Mouse (Mus musculus): ENCODE data around the gene Lrmda.

Gene Lrmda

DNA sequence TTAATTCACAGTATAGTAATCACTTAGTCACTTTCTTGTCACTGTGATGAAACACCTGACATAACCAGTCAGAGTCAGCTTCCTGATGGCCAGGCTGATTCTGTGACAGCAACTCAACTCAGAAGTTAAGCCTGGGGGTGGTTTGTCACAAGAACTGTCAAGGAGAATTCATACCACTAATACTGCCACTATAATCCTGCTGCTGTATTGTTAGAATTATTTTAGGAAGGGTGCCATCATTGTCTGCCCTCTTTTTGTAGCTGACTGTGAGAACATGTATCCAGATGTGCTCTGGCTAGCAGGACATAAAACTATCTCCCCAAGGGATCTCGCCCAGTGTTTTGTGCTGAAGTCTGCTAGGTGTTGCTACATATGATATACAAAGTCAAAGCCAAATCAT lies 882.6 kb downstream of the Lrmda start:
- no peak for DNase-seq (ENCODE audit: low spot score)

DNA sequence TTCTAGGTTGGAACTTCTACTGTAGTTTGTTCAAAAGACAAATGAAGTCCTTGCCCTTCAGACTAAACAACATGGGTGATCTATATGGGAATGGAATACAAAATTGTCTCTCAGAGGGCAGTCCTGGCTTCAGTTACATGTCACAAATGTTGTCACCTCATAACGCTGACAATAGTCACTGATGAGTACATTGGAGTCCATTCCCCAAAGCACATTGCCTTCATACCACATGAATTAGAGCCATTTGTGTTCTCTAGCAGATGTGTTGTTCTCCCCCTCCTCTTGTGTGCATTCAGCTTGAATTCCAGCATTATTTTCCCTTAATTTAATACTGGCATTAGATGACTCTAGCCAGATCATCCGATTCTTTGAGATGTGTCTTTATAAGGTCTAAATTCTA lies 883.4 kb downstream of the Lrmda start:
- DNase-seq (ENCODE audit: low spot score): no peak

- DNase-seq (ENCODE audit: low spot score): no peak
Observed at GRCm38 (mm10) chr14:22905741-22906667, 886.5 kb downstream of the Lrmda start.

- DNase-seq (ENCODE audit: low spot score): no peak
Observed at GRCm38 (mm10) chr14:22906716-22907115, 887.2 kb downstream of the Lrmda start.

- DNase-seq (ENCODE audit: low spot score): no peak
Observed at GRCm38 (mm10) chr14:22907221-22907620, 887.7 kb downstream of the Lrmda start.

GRCm38 (mm10) chr14:22908006-22908405 lies 888.5 kb downstream of the Lrmda start:
- no peak for DNase-seq (ENCODE audit: low spot score)

GRCm38 (mm10) chr14:22915463-22915862 lies 896.0 kb downstream of the Lrmda start:
- DNase-seq (ENCODE audit: low spot score): no peak

DNA sequence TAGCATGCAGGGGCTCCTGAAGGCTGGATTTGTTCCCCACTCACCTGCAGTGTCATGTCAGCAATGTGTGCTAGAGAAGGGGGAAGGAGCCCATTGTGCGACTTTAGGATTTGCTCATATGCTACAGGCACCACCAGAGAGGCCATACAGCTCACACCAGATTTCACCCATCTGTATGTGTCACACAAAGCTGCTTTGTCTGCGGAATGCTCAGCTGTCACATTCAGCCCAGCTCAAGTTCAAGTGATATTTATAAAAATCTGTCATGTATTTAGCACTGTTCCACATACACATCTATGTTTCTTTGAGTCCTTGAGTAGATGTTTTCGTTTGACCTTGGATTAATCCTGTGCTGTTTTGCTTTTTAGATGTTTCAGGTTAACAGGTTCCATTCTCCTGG lies 899.0 kb downstream of the Lrmda start:
- no peak for DNase-seq (ENCODE audit: low spot score)

DNA sequence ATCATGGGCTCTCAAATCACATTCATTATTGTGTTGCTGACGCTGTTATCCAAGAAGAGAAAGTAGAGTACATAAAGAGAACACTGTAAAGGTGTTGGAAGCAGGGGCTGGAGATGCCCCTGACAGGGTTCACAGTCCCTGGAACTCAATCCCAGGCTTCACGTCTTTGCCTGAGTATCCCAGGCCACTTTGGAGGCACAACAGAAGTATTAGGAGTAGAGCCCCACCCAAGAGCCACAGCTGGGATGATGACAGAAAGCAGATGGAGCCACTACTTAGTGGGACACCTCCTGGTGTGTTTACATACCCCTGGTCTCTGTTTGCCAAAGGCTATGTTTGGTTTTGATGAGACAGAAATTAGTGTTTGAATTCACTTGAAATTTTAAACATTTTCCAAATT lies 899.4 kb downstream of the Lrmda start:
- DNase-seq (ENCODE audit: low spot score): no peak

GRCm38 (mm10) chr14:22921152-22921551 lies 901.6 kb downstream of the Lrmda start:
- DNase-seq (ENCODE audit: low spot score): no peak

DNA sequence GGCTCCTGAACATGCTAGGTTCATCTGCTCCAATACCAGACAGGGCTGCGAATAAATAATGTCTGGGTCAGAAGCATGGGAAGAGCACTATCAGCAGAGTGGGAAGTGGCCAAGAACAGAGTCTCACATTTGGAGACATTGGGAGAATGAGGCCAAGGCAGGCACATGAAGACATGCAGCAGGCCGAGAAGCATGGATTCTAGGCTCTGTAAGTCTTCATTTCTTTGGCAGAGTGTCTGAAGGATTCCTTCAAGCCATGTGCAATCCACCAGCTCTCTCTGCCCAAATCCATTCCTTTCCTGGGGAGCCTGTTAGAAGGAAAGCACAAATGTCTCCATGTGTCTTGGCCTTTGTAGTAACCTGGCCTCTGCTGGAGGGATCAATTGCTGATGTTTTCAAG lies 902.3 kb downstream of the Lrmda start:
- DNase-seq (ENCODE audit: low spot score): no peak

DNA sequence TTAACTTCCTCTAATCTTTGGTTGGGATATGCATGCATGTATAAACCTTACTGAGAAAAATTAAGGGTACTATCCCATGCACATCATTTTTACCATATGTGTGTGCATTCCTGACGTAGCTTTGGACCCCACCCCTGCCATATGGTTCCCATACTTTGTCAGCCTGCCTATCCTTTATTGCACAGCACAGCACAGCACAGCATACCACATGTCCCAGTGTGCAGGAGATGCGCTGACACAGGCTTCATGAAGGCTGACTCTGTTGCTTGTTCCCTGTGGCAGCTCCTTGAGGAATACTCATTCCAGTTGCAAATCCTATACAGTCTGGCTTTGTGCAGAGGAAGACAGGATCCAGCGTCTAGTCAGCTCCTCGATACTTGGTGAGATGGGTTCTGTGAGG lies 903.1 kb downstream of the Lrmda start:
- no peak for DNase-seq (ENCODE audit: low spot score)

DNA sequence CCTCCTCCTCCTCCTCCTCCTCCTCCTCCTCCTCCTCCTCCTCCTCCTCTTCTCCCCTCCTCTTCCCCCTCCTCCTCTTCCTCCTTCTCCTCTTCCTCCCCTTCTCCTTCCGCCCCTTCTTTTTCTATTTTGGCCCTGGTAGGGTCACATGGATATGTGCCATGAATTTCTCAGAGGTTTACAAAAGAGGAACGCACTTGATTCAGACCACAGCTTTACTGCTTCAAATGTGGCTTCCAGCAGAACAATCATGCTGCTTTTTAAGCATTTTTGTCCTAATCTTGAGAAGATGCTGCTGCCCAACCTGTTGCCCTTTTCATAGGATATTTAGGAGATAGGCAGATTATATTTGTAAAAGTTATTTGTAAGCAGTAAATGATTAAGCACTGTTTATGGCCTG lies 903.7 kb downstream of the Lrmda start:
- no peak for DNase-seq (ENCODE audit: low spot score)

DNA sequence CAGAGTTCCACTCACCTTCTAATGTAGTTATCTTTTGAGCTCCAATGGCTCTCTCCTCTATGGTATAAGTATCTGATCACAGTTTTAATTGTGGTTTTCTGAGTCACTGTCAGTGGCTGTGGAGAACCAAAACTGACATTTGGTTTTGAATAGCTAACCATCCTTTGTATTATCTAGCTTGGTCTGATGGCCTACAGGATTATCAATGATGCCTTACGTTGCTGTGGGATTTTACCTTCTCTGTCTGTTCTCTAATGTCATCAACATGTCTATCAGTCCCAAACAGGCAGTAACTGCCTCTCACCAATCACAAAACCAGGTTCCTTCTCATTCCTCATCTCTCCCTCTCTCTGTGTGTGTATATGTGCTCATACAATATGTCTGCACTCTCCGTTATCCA lies 908.8 kb downstream of the Lrmda start:
- DNase-seq (ENCODE audit: low spot score): no peak

DNA sequence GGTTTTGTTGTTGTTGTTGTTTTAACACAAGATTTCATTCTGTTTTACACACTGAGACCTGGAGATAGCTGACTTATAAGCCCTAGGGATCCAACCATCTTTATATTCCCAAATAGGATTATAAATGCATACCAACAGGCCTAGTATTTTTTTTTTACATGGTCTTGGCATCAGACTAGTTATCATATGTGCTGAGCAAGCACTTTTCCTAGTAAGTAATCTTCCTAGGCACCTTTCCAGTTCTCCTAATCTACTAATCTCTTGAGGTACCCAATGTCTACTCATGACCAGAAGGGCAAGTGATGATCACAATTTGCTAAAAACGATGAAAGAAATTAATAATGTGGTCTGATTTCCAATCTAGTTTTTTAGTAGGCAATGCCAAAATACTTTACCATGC lies 909.2 kb downstream of the Lrmda start:
- DNase-seq (ENCODE audit: low spot score): no peak

DNA sequence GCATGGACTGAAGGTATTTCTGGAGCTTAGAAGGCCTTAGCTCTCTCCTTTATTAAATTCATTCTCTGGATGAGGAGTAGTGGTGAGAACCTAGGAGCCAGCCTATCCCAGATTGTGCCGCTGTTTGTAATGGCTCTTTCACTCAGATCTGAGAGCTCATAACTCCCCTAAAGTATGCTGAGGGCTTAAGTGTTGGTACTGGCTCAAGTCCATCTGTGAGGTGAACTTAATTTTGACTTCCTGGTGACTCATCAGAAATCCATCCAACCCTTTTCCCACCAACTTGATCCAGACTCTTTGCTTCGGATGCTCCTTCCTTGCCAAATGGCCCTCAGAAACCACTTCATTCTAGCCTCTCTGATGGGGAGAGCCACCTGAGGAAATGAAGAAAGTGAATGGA lies 910.1 kb downstream of the Lrmda start:
- DNase-seq (ENCODE audit: low spot score): no peak

DNA sequence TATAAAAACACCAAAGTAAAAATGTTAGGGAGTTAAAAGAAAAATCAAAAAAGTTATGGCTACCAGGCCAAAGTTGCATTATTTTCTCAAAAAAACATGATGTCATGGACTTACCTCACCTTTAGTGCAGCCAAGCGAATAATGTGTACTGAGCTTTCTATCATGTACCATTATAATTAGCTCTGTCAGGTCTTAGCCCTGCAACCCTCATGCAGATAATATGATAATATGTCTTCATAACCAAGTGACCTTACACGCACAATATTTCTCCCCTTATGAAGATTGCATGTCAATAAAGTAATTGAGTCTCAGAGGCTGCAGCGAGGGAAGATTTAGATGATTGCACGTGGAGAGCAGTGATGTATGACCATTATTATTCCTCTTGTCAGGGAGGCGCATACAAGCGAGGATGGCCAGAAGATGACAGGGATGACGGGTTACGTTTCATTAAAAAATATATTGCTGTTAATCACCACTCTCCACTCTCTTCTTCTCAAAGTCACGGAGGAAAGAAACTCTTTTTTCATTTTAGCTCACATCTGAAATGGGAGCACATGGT lies 911.1 kb downstream of the Lrmda start:
- DNase-seq (ENCODE audit: low spot score): no peak

DNA sequence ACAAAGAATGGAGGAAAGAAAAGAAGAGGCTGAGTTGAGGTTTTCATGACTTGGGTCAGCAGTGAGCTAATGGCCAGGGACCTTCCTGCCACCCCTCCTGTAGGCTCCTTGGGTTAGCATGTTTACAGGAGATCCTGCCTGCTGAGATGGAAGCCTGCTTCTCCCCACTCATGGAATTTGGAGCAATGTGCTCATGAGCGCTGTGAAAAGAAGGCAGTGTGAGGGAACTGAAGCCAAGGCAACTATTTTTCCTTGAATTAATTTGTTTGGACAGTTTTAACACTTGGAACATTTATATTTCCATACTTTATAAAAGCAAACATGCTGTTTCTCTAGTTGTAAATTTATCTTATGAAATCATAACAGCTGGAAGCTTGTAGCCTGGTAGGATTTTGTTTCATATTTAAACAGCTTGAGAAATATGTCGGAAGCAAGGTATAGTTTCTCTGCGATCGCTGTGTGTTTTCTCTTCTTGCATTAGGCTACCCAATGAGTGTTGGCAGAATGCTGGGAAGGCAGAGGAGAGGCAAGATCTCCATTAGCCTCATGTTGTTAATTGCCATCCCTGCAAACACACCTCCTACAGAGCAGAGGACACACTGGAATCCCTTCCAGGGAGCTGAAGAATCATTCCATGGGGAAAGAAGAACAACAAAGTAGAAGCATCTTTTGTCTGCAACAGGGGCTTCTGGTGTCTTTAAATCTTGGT lies 911.8 kb downstream of the Lrmda start:
- no peak for DNase-seq (ENCODE audit: low spot score)

- no peak for DNase-seq (ENCODE audit: low spot score)
Observed at GRCm38 (mm10) chr14:22936701-22937100, 917.2 kb downstream of the Lrmda start.

DNA sequence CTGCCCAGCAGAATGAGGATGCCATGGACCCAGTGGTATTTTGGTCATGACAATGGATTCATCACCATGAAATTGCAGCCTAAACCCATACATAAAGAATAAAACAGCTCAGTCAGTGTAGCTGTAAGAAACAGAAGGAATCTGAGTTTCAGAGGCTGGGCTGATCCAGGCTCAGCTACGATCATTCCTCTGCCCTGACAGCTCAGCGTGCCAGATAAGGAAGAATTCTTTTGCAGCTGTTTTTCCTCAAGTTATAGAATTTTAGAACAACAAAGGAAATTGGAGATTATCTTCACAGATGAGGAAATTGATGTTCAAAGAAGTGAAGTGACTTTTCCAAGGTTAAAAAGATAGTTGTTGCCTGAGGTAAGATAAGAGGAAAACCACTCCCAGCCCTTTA lies 921.1 kb downstream of the Lrmda start:
- no peak for DNase-seq (ENCODE audit: low spot score)

DNA sequence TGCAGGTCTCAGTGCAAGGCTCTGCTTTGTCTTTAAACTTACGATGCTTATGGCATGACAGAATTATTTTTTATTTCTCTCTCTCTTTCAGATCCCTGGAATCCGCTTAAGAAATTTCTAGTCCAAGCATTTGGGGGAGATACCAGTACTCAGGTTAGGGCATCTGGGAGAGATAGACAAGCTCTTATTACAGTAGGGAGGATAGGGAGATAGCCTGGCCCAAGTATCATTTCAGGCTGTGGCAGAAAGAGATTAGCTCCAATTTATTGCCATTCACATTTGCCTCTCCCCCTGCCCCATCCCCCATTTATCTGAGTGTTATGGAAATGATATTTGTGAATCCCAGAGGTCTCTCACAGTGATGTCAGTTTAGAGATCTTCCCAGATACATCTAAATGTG lies 923.1 kb downstream of the Lrmda start:
- no peak for DNase-seq (ENCODE audit: low spot score)

DNA sequence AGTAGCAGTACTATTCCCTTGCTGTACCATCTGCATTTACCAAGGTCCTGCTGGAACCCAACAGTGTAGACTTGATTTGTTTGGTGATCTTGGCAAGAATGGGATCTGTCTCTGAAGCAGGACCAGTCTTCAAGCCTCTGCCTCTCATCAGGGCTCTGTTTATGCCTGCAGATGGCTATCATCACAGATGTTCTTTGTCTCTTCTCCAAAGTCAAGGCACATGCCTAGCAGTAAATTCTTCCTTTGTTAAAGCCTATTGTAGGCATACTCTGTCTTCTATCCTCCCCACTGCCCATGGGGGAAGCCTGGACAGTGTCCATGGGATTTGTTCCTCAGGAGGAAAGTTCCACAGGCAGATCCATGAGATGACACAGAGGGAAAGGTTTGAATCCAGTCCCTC lies 930.0 kb downstream of the Lrmda start:
- no peak for DNase-seq (ENCODE audit: low spot score)

DNA sequence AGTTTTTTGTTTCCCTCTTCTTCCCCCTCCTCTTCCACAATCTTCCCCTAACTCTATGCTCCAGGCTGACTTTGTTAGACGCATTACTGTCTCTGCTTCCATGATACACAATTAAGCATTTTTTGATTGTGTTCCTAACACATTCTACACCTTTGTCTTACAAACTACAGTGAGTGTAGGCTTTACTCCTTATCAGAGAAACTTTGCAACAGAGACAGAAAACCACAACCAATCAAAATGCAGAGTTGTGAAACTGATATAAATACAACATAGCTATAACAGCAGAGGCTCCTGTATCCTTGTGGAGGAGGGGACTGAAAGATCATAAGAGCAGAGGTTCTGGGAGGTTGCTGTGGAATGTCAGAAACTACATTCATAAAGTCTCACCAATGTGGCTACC lies 933.5 kb downstream of the Lrmda start:
- no peak for DNase-seq (ENCODE audit: low spot score)
